Mouse (Mus musculus) ES-Bruce4 (cell line): ENCODE data around the gene Asna1. TPM values are rescaled to one million over a fixed set of nuclear protein-coding genes. Genes with fewer than 3 reads are reported as not detected.

Source experiments
- H3K27ac ChIP-seq: 2 replicates; pipeline ENCODE4 v1.5.1; 2012; ENCODE audit warnings: low read length, inconsistent platforms; ENCODE audit not compliant: insufficient read depth
- H3K27me3 ChIP-seq: 2 replicates; pipeline ENCODE4 v1.6.1; 2012; ENCODE audit warnings: mild to moderate bottlenecking, low read length, inconsistent platforms; ENCODE audit not compliant: control insufficient read depth, poor library complexity, insufficient read depth, severe bottlenecking
- H3K36me3 ChIP-seq: 2 replicates; pipeline ENCODE4 v1.6.1; 2012; ENCODE audit warnings: inconsistent platforms, mild to moderate bottlenecking, low read length, moderate library complexity; ENCODE audit not compliant: control insufficient read depth, poor library complexity, insufficient read depth, severe bottlenecking
- H3K4me1 ChIP-seq: one replicate; pipeline ENCODE4 v1.8.1; 2011; ENCODE audit warnings: low read length; ENCODE audit not compliant: control insufficient read depth, insufficient read depth
- H3K4me3 ChIP-seq: 2 replicates; pipeline ENCODE4 v1.5.1; 2011; ENCODE audit warnings: low read depth, mild to moderate bottlenecking, low read length
- H3K9ac ChIP-seq: 2 replicates; pipeline ENCODE4 v1.6.1; 2012; ENCODE audit warnings: low read depth, mild to moderate bottlenecking, inconsistent platforms; ENCODE audit not compliant: poor library complexity, severe bottlenecking
- H3K9me3 ChIP-seq: replicated peaks from 2 replicates; pipeline ENCODE4 v1.6.1; 2012; ENCODE audit warnings: mild to moderate bottlenecking, low read length, inconsistent platforms; ENCODE audit not compliant: control insufficient read depth, poor library complexity, insufficient read depth, severe bottlenecking
- CTCF ChIP-seq: IDR thresholded peaks from one replicate; pipeline ENCODE4 v1.8.1; 2011; ENCODE audit warnings: low read depth, low read length
- EP300 ChIP-seq: IDR thresholded peaks from 2 replicates; pipeline ENCODE4 v1.6.1; 2011; ENCODE audit warnings: low read depth, low read length; ENCODE audit not compliant: insufficient read depth
- POLR2A ChIP-seq: IDR thresholded peaks from one replicate; pipeline ENCODE4 v1.8.1; 2011; ENCODE audit warnings: low read length; ENCODE audit not compliant: insufficient read depth
- polyA plus RNA-seq: library from polyadenylated mRNA; stranded (reverse); fragments of >200 nt; gene quantifications from 2 replicates; pipeline ENCODE4 v1.2.4, GENCODE M21; 2011; ENCODE audit warnings: low read depth; ENCODE audit not compliant: missing spikeins, insufficient read depth, insufficient read length

Gene Asna1
- polyA plus RNA-seq, 1 experiment, result 171 TPM

DNA sequence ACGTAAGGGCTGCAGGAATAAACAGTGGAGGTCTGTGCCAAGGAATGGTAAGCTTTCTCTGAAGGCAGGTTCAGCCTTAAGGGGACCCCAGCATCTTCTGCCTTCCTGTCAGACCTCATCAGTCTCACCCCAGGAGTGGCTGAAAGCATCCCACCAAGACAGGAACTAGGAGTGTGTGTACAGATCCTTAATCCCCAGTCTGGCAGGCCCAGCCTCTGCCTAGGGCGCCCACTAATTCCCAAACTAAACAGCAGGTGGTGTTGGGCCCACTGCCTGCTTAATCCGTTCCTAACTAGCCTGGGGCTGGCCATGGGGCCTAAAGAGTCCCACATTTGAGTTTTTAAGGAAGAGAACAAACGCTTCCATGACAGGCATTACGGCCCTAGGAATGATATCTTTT lies 7.9 kb downstream of the Asna1 start:
- Histone ChIP-seq H3K9me3 (no peaks in the 10 kb centered on the region), H3K4me1 (no peaks in the 10 kb centered on the region), H3K27ac (peak overlapping the region; percentile 0; the same call in 1 of the 2 replicates), H3K27me3 (no peaks in the 10 kb centered on the region), H3K4me3 (no peak overlapping the region), H3K36me3 (peaks cover 42% of the 10 kb centered on the region), H3K9ac (no peak overlapping the region)
- TF ChIP-seq POLR2A (no peak), CTCF (no peak), EP300 (no peak)

DNA sequence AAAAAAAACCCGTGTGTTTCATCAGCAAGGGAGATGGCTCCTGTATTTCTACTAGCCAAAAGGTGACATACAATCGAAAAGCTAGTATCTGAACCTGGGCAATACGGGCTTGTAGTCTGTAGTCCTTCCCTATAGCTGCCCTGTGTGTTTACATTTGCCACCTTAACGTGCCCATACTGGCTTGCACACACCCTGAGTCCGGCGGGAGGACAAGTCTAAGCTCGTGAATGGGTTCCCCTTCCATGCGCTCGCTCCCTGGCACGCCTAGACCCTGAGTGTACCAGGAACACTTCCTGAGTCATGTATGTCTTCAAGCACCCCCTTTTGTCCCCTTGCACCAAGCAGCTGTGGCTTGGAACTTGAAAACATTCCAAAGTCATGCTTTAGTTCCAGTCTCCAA lies 8.4 kb downstream of the Asna1 start:
- H3K4me1 ChIP-seq, result no peaks in the 10 kb centered on the region
- peaks cover 38% of the 10 kb centered on the region for H3K36me3 ChIP-seq
- H3K9ac ChIP-seq, result no peak overlapping the region
- H3K27me3 ChIP-seq, result no peaks in the 10 kb centered on the region
- no peak for TF ChIP-seq POLR2A
- no peak for TF ChIP-seq CTCF
- no peak for TF ChIP-seq EP300
- peak overlapping the region; percentile 41 for H3K27ac ChIP-seq
- H3K9me3 ChIP-seq, result no peaks in the 10 kb centered on the region
- no peak overlapping the region for H3K4me3 ChIP-seq

DNA sequence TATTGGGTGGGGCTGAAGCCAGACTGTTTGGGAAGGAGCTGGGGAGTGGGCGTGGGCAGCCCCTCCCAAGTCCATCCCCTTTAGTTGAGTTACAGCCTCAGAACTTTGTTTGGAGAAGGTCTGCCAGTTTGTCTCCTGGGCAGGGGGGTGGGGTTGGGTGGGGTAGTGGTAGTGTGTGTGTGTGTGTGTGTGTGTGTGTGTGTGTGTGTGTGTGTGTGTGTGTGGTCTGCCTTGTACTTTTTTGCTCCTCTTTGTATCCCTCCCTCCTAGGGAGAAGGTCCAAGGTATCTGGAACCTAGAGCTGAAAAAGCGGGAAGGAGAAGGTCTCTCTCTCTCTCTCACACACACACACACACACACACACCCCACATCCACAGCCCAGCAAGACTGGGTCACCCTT lies 10.7 kb downstream of the Asna1 start, which contains the start of gene Best2:
TSS of gene Best2 (minus strand) at position 101 of the 400 bp plus-strand sequence.
- Histone ChIP-seq H3K9ac (peak within 1 kb of the TSS; percentile 58), H3K9me3 (no peaks in the 10 kb centered on the region), H3K27me3 (peaks cover 2% of the 10 kb centered on the region; the same call in 1 of the 2 replicates), H3K27ac (no peak within 1 kb of the TSS), H3K36me3 (peaks cover 19% of the 10 kb centered on the region), H3K4me1 (peaks cover 1% of the 10 kb centered on the region), H3K4me3 (peak within 1 kb of the TSS; percentile 57)
- TF ChIP-seq CTCF (no peak), EP300 (no peak), POLR2A (no peak)

GRCm38 (mm10) chr8:85013230-85013840 lies 11.7 kb downstream of the Asna1 start:
- H3K27me3 ChIP-seq, result peaks cover 2% of the 10 kb centered on the region; the same call in 1 of the 2 replicates

GRCm38 (mm10) chr8:85011242-85011641 lies 13.8 kb downstream of the Asna1 start:
- Histone ChIP-seq H3K27ac (no peak overlapping the region), H3K4me1 (peaks cover 2% of the 10 kb centered on the region), H3K27me3 (peaks cover 2% of the 10 kb centered on the region; the same call in 1 of the 2 replicates), H3K36me3 (no peaks in the 10 kb centered on the region), H3K9ac (no peak overlapping the region), H3K4me3 (no peak overlapping the region), H3K9me3 (no peaks in the 10 kb centered on the region)
- TF ChIP-seq CTCF, result no peak
- TF ChIP-seq POLR2A, result no peak
- no peak for TF ChIP-seq EP300

More at GRCm38 (mm10) chr8:85013230-85013840, 11.7 kb downstream of the Asna1 start:
- peak overlapping the region; percentile 58 for H3K9ac ChIP-seq
- peaks cover 2% of the 10 kb centered on the region for H3K4me1 ChIP-seq
- H3K36me3 ChIP-seq, result peaks cover 8% of the 10 kb centered on the region
- no peak overlapping the region for H3K27ac ChIP-seq
- TF ChIP-seq POLR2A, result no peak
- TF ChIP-seq CTCF, result peak; percentile 85
- no peaks in the 10 kb centered on the region for H3K9me3 ChIP-seq
- peak overlapping the region; percentile 57 for H3K4me3 ChIP-seq

DNA sequence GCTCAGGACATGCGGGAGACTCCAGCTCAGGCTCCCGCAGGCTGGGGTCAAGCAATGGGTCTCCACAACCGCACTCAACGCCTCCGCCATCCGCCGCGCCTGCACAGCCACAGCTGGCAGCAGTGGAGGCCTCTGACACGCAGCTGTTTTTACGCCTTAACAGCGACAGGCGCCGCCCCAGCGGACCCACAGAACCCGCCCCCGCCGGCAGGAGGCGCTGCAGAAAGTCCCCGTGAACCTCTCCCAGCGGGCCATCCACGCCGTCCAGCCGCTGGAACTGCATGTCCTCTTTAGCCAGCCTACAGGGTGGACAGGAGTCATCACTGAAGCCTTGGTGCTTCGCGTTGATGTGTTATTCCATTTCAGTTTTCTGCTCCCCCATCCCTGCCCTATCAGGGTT lies 17.4 kb downstream of the Asna1 start:
- Histone ChIP-seq H3K27me3 (peaks cover 2% of the 10 kb centered on the region; the same call in 1 of the 2 replicates), H3K36me3 (peaks cover 2% of the 10 kb centered on the region; the same call in 1 of the 2 replicates), H3K9ac (peak overlapping the region; percentile 54), H3K27ac (no peak overlapping the region), H3K4me3 (peak overlapping the region; percentile 36), H3K4me1 (peaks cover 2% of the 10 kb centered on the region), H3K9me3 (no peaks in the 10 kb centered on the region)
- TF ChIP-seq CTCF, result peak; percentile 70
- no peak for TF ChIP-seq POLR2A
- no peak for TF ChIP-seq EP300
